Mouse (Mus musculus): ENCODE results near the gene Kif3a. TPM values are rescaled to one million over a fixed set of nuclear protein-coding genes. Genes with fewer than 3 reads are reported as not detected.
A peak's percentile ranks its signal among the peaks of the same experiment; 100 is the strongest.

The Kif3a gene
- total RNA-seq, 2 experiments from 2014 or later = 115 to 130 TPM

- DNase-seq (ENCODE audit: low spot score in 2 of 2) = no peak
- intact Hi-C loops (cut with DNase I) = no loop called here
These were observed 67.4 kb downstream of the Kif3a start, which contains the start of gene Il13 for GRCm38 (mm10) chr11:53634556-53634955. Gene Il13 (minus strand): TSS chr11:53634702.

GRCm38 (mm10) chr11:53635590-53636182 is 68.5 kb downstream of the Kif3a start:
- intact Hi-C loops (cut with DNase I) = no loop called here
- DNase-seq (ENCODE audit: low spot score in 2 of 2) = peak in 1 of 2 experiments; percentile 17

GRCm38 (mm10) chr11:53636183-53636646 is 69.0 kb downstream of the Kif3a start:
- intact Hi-C loops (cut with DNase I) = no loop called here
- peak in 1 of 2 experiments; percentile 15 for DNase-seq (ENCODE audit: low spot score in 2 of 2)

- DNase-seq (ENCODE audit: low spot score in 2 of 2) = no peak
These were observed 70.0 kb downstream of the Kif3a start for GRCm38 (mm10) chr11:53637046-53637802.

GRCm38 (mm10) chr11:53637803-53638260 is 70.7 kb downstream of the Kif3a start:
- intact Hi-C loops (cut with DNase I) = no loop called here
- DNase-seq (ENCODE audit: low spot score in 2 of 2) = no peak

More at GRCm38 (mm10) chr11:53637046-53637802, 70.0 kb downstream of the Kif3a start:
- intact Hi-C loops (cut with DNase I) = no loop called here

GRCm38 (mm10) chr11:53642744-53643279 is 75.6 kb downstream of the Kif3a start:
- intact Hi-C loops (cut with DNase I) = no loop called here

GRCm38 (mm10) chr11:53644017-53644416 is 76.8 kb downstream of the Kif3a start:
- intact Hi-C loops (cut with DNase I) = no loop called here
- no peak for DNase-seq (ENCODE audit: low spot score in 2 of 2)

More at GRCm38 (mm10) chr11:53642744-53643279, 75.6 kb downstream of the Kif3a start:
- no peak for DNase-seq (ENCODE audit: low spot score in 2 of 2)

- DNase-seq (ENCODE audit: low spot score in 2 of 2) = no peak
- intact Hi-C loops (cut with DNase I) = no loop called here
These were observed 84.3 kb downstream of the Kif3a start for GRCm38 (mm10) chr11:53651441-53651840.

Other genes starting within 250 kb of the Kif3a start
- 1 to 10 TPM; 9.3 to 9.5 TPM for gene Zcchc10, start 242.7 kb upstream of the Kif3a start, total RNA-seq (2021)
- 100 to 1,000 TPM; 157 to 221 TPM for gene Aff4, start 216.5 kb upstream of the Kif3a start, total RNA-seq (2021)
- not detected for gene Leap2, start 144.2 kb upstream of the Kif3a start, total RNA-seq (2021)
- gene Uqcrq, start 136.5 kb upstream of the Kif3a start, total RNA-seq (2021) = 100 to 1,000 TPM; 404 to 490 TPM
- 1 to 10 TPM in 1 of 2 experiments, not detected in 1; 1.1 TPM for gene Gdf9, start 136.4 kb upstream of the Kif3a start, total RNA-seq (2021)
- under 1 TPM; 0.22 to 0.34 TPM for gene Gm10447, start 110.3 kb upstream of the Kif3a start, total RNA-seq (2021)
- gene Shroom1, start 110.2 kb upstream of the Kif3a start, total RNA-seq (2021) = 1 to 10 TPM; 5.3 to 5.5 TPM
- gene Gm9837, start 96.9 kb upstream of the Kif3a start, total RNA-seq (2021) = not detected
- gene Gm9945, start 87.2 kb upstream of the Kif3a start, total RNA-seq (2021) = 1 to 10 TPM; 2.6 to 3.4 TPM
- 10 to 100 TPM; 59.1 to 81.6 TPM for gene Sowaha, start 87.1 kb upstream of the Kif3a start, total RNA-seq (2021)
- 100 to 1,000 TPM; 305 to 337 TPM for gene Sept8, start 48.1 kb upstream of the Kif3a start, total RNA-seq (2021)
- not detected for gene Il4, start 51.3 kb downstream of the Kif3a start, total RNA-seq (2021)
- gene Il13, start 67.3 kb downstream of the Kif3a start, total RNA-seq (2021) = not detected
- 10 to 100 TPM in 1 of 2 experiments, 1 to 10 TPM in 1; 9.9 to 11.3 TPM for gene Rad50, start 139.9 kb downstream of the Kif3a start, total RNA-seq (2021)
- gene Il5, start 153.4 kb downstream of the Kif3a start, total RNA-seq (2021) = not detected
- gene Irf1, start 202.6 kb downstream of the Kif3a start, total RNA-seq (2021) = 1 to 10 TPM; 6.5 to 6.6 TPM
- 1 to 10 TPM in 1 of 2 experiments, under 1 TPM in 1; 0.96 to 1.2 TPM for gene Gm17334, start 205.8 kb downstream of the Kif3a start, total RNA-seq (2021)